Mouse (Mus musculus): ENCODE data around the gene Crip3. TPM values are rescaled to one million over a fixed set of nuclear protein-coding genes. Genes with fewer than 3 reads are reported as not detected.

Crip3 gene
- polyA plus RNA-seq (2012; ENCODE audit: low replicate concordance): 1.0 TPM in 1 of 2 replicates, not detected in the other

GRCm38 (mm10) chr17:46428761-46429414, at the start of gene Crip3:
Crip3 (plus strand) TSS chr17:46428926.

GRCm38 (mm10) chr17:46383294-46384060, 45.2 kb upstream of the Crip3 start, which contains the start of gene Zfp318:
Zfp318 (plus strand) TSS chr17:46383731.

GRCm38 (mm10) chr17:46438298-46438873, 9.7 kb downstream of the Crip3 start, which contains the start of gene Slc22a7:
Slc22a7 (minus strand) TSS chr17:46438457.

Other genes starting within 250 kb of the Crip3 start
- 0.54 and 4.1 TPM in 2 replicates for gene Polh, start 226.3 kb upstream of the Crip3 start, polyA plus RNA-seq (2012; ENCODE audit: low replicate concordance)
- gene Xpo5, start 226.1 kb upstream of the Crip3 start, polyA plus RNA-seq (2012; ENCODE audit: low replicate concordance): 3.6 and 7.9 TPM in 2 replicates
- gene Polr1c, start 180.9 kb upstream of the Crip3 start, polyA plus RNA-seq (2012; ENCODE audit: low replicate concordance): 10.7 and 15.0 TPM in 2 replicates
- 130 and 184 TPM in 2 replicates for gene Yipf3, start 180.8 kb upstream of the Crip3 start, polyA plus RNA-seq (2012; ENCODE audit: low replicate concordance)
- gene Lrrc73, start 175.4 kb upstream of the Crip3 start, polyA plus RNA-seq (2012; ENCODE audit: low replicate concordance): 1.2 and 2.7 TPM in 2 replicates
- gene Tjap1, start 145.9 kb upstream of the Crip3 start, polyA plus RNA-seq (2012; ENCODE audit: low replicate concordance): 75.3 and 89.6 TPM in 2 replicates
- gene Dlk2, start 131.5 kb upstream of the Crip3 start, polyA plus RNA-seq (2012; ENCODE audit: low replicate concordance): 0.17 TPM in 1 of 2 replicates, not detected in the other
- gene Abcc10, start 100.6 kb upstream of the Crip3 start, polyA plus RNA-seq (2012; ENCODE audit: low replicate concordance): 14.2 and 18.7 TPM in 2 replicates
- 7.3 and 10.6 TPM in 2 replicates for gene Zfp318, start 45.2 kb upstream of the Crip3 start, polyA plus RNA-seq (2012; ENCODE audit: low replicate concordance)
- gene Slc22a7, start 9.5 kb downstream of the Crip3 start, polyA plus RNA-seq (2012; ENCODE audit: low replicate concordance): not detected in 2 replicates
- 0.54 and 1.0 TPM in 2 replicates for gene Ttbk1, start 58.7 kb downstream of the Crip3 start, polyA plus RNA-seq (2012; ENCODE audit: low replicate concordance)
- 16.0 and 16.9 TPM in 2 replicates for gene Dnph1, start 67.8 kb downstream of the Crip3 start, polyA plus RNA-seq (2012; ENCODE audit: low replicate concordance)
- 2.6 and 4.9 TPM in 2 replicates for gene Cul9, start 117.5 kb downstream of the Crip3 start, polyA plus RNA-seq (2012; ENCODE audit: low replicate concordance)
- gene Srf, start 127.2 kb downstream of the Crip3 start, polyA plus RNA-seq (2012; ENCODE audit: low replicate concordance): 172 and 177 TPM in 2 replicates
- 0.66 and 1.9 TPM in 2 replicates for gene Ptk7, start 200.6 kb downstream of the Crip3 start, polyA plus RNA-seq (2012; ENCODE audit: low replicate concordance)
- gene Klc4, start 217.1 kb downstream of the Crip3 start, polyA plus RNA-seq (2012; ENCODE audit: low replicate concordance): 6.1 and 9.9 TPM in 2 replicates
- gene Mrpl2, start 217.3 kb downstream of the Crip3 start, polyA plus RNA-seq (2012; ENCODE audit: low replicate concordance): 845 and 851 TPM in 2 replicates
- 3.1 and 12.3 TPM in 2 replicates for gene Cul7, start 221.4 kb downstream of the Crip3 start, polyA plus RNA-seq (2012; ENCODE audit: low replicate concordance)
- 7.7 and 14.0 TPM in 2 replicates for gene Rrp36, start 245.4 kb downstream of the Crip3 start, polyA plus RNA-seq (2012; ENCODE audit: low replicate concordance)
- gene Mea1, start 249.9 kb downstream of the Crip3 start, polyA plus RNA-seq (2012; ENCODE audit: low replicate concordance): 55.5 and 91.8 TPM in 2 replicates